Mouse (Mus musculus) ES-E14 (cell line): ENCODE measurements around the gene Zbtb34.

Experiments used
- CHD2 ChIP-seq: IDR thresholded peaks from 2 replicates; pipeline ENCODE4 v1.6.1; 2014; ENCODE audit warnings: mild to moderate bottlenecking, low read depth, low read length, inconsistent platforms
- HCFC1 ChIP-seq: IDR thresholded peaks from 2 replicates; pipeline ENCODE4 v1.6.1; 2012; ENCODE audit warnings: low read length, inconsistent platforms, borderline replicate concordance; ENCODE audit not compliant: insufficient read depth
- ZC3H11A ChIP-seq: IDR thresholded peaks from 2 replicates; pipeline ENCODE4 v1.6.1; 2012; ENCODE audit warnings: low read depth, mild to moderate bottlenecking, inconsistent platforms, low read length, borderline replicate concordance
- ZNF384 ChIP-seq: IDR thresholded peaks from 2 replicates; pipeline ENCODE4 v1.6.1; 2012; ENCODE audit warnings: low read depth, low read length, inconsistent platforms

- TF ChIP-seq ZC3H11A (no peak), ZNF384 (no peak), CHD2 (no peak), HCFC1 (no peak)
Measured at GRCm38 (mm10) chr2:33401217-33401616, 29.9 kb downstream of the Zbtb34 start.
